Mouse (Mus musculus) embryonic facial prominence, embryonic 12.5 days (tissue): Measurements from ENCODE around the gene Ube2k. TPM values are rescaled to one million over a fixed set of nuclear protein-coding genes. Genes with fewer than 3 reads are reported as not detected.
A peak's percentile ranks its signal among the peaks of the same experiment; 100 is the strongest.
"Not testable (repeated sequence)": the region's sequence is repeated elsewhere in the genome, so short reads cannot be mapped to it uniquely, and the experiment has no call there.

Experiments
- ATAC-seq: fragments of 200-750 bp; cut with Nextera tagmentation; 2 replicates; pipeline ENCODE4 v1.8.0; 2017; ENCODE audit not compliant: insufficient number of reproducible peaks, insufficient read depth, low FRiP score, low TSS enrichment
- H3K27ac ChIP-seq: fragments of 300-500 bp; sonication (generic); 2 replicates; pipeline ENCODE4 v1.5.1; 2016; ENCODE audit warnings: mild to moderate bottlenecking
- H3K27me3 ChIP-seq: fragments of 300-500 bp; sonication (generic); 2 replicates; pipeline ENCODE4 v1.6.1; 2016; ENCODE audit warnings: mild to moderate bottlenecking, moderate library complexity
- H3K36me3 ChIP-seq: fragments of 300-500 bp; sonication (generic); 2 replicates; pipeline ENCODE4 v1.6.1; 2016; ENCODE audit warnings: mild to moderate bottlenecking
- H3K4me1 ChIP-seq: fragments of 300-500 bp; sonication (generic); 2 replicates; pipeline ENCODE4 v1.6.1; 2016
- H3K4me2 ChIP-seq: fragments of 300-500 bp; sonication (generic); replicated peaks from 2 replicates; pipeline ENCODE4 v1.6.1; 2016; ENCODE audit warnings: mild to moderate bottlenecking, moderate library complexity
- H3K4me3 ChIP-seq: fragments of 300-500 bp; sonication (generic); 2 replicates; pipeline ENCODE4 v1.5.1; 2016; ENCODE audit warnings: mild to moderate bottlenecking
- H3K9ac ChIP-seq: fragments of 300-500 bp; sonication (generic); 2 replicates; pipeline ENCODE4 v1.6.1; 2016; ENCODE audit warnings: mild to moderate bottlenecking, moderate library complexity
- H3K9me3 ChIP-seq: fragments of 300-500 bp; sonication (generic); 2 replicates; pipeline ENCODE4 v1.6.1; 2016; ENCODE audit warnings: mild to moderate bottlenecking, moderate library complexity
- WGBS: fragments of 180-500 bp; shearing (Covaris S2); methylation state at CpG from one replicate; pipeline ENCODE4 v1.1.7; 2016; 5-methylcytosine and 5-hydroxymethylcytosine counted together
- polyA plus RNA-seq: library from polyadenylated mRNA; unstranded; fragments of >200 nt; fragmentation: Nextera tagmentation; extraction: Ambion mirVana; gene quantifications from 2 replicates; pipeline ENCODE4 v1.2.1, GENCODE M21; 2016

Gene Ube2k
- polyA plus RNA-seq, 1 experiment from 2014 or later = 201 TPM

DNA sequence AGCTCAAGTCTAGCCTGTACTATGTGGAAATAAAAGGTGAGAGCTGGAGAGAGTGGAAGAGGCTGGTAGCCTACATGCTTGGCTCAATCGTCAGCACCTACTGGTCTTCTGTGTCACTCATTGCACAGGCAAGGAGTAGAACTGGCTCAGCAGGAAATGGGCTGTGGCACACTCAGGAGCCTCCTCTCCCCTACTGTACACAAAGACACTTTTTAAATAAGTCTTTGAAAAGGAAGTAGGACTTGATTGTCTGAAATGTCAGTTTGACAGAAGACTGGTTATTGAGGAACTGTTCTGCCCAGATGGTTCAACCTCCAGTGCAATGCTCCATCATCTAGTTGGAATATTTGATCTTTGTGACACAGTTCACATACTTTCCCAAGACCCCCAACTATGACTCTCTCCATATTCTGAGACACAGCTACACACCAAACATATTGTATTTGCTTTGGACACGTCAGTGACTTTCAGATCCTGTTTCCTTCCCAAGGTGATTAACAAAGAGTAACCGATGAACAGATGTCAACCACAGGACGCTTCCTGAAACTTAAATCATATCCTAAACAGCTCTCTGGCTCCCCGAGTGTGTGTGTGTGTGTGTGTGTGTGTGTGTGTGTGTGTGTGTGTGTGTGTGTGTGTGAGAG lies 22.3 kb upstream of the Ube2k start:
- ATAC-seq = no peak
- H3K36me3 ChIP-seq = no peaks in the 10 kb centered on the region
- 46% methylated on average over 5 of the region's 5 CpGs for WGBS

DNA sequence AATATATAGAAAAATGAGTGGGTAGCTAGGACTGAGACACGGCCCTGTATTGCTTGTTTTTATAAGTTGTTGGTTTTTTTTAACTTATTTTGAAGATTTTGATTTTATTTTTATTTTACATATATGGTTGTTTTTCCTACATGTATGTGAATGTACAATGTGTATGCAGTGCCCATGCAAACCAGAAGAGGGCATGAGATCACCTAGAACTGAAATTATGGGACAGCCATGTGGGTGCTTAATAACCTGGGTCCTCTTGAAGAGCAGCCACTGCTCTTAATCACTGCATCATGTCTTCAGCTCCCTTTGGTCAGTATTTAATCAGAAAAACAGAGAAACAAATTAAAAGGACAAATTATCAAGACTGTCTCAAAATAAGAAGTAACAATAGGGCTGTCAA lies 15.2 kb upstream of the Ube2k start:
- H3K4me2 ChIP-seq = no peak overlapping the region
- no peaks in the 10 kb centered on the region for H3K36me3 ChIP-seq
- ATAC-seq = no peak
- H3K9me3 ChIP-seq = no peaks in the 10 kb centered on the region
- H3K27me3 ChIP-seq = no peaks in the 10 kb centered on the region
- WGBS = 80% methylated on average over 1 of the region's 1 CpGs
- no peak overlapping the region for H3K27ac ChIP-seq
- H3K9ac ChIP-seq = no peak overlapping the region
- no peaks in the 10 kb centered on the region for H3K4me1 ChIP-seq
- no peak overlapping the region for H3K4me3 ChIP-seq

More for the DNA sequence above, 22.3 kb upstream of the Ube2k start:
- Histone ChIP-seq H3K9ac (no peak overlapping the region), H3K4me2 (no peak overlapping the region), H3K4me3 (no peak overlapping the region), H3K27me3 (no peaks in the 10 kb centered on the region), H3K9me3 (0 out of 2 replicates have a peak, but pooled peaks cover 3% of the 10 kb centered on the region), H3K4me1 (0 out of 2 replicates have a peak, but pooled peaks cover 3% of the 10 kb centered on the region), H3K27ac (no peak overlapping the region)

DNA sequence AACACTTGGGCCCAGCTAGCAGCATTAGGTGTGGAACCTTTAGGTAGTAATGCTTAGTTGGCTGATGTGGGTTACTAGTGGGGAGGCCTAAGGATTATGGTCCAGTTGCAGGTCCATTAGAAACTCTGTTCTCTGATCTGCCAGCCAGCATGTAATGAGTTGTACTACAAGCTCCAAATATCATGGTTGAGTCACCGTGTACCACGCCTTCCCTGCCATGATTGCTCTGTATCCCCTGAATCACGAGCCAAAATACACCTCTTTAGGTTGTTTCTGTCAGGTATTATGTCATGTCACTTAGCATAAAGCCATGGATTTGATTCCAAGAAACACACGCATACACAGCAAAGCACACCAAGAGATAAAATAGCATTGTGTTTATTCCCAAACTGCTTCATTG lies 12.2 kb upstream of the Ube2k start:
- no peak for ATAC-seq
- no peak overlapping the region for H3K4me3 ChIP-seq
- no peaks in the 10 kb centered on the region for H3K36me3 ChIP-seq
- H3K4me1 ChIP-seq = no peaks in the 10 kb centered on the region
- no peak overlapping the region for H3K4me2 ChIP-seq
- no peak overlapping the region for H3K27ac ChIP-seq
- H3K9me3 ChIP-seq = no peaks in the 10 kb centered on the region
- H3K27me3 ChIP-seq = no peaks in the 10 kb centered on the region
- 71% methylated on average over 4 of the region's 4 CpGs for WGBS
- no peak overlapping the region for H3K9ac ChIP-seq

DNA sequence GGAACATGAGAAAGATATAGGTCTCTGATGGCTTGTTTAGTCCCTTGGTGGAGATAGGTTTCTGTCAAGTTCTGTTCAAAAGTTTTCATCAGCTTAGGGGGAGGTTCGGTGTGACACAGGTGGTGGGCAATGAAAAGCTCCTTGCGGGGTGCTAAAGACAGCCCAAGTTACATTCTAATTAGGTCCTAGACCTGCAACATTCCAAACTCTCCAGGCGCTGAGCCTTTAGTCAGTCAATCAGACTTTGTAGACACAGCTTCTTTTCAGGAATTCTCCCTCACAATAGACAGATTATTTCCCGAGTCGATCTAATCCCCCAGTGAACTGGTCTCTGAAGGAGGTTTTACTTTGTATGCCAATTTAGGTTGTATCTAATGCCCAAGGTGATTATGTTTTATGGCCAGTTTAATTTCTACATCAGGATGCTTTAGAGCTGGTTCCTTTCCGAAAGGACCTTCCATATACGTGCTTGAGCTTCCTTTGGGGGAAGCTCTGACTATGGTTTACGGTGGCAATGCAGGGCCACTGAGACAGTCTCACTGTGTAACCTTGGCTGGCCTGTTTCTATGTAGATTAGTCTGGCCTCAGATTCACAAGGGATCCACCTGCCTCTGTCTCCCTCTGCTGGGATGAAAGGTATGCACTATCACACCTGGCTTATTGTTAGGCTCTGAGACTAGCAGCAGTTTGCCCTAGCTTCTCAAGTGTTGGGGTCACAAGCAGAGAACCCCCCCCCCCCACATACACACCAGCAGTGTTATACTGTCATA lies 11.2 kb upstream of the Ube2k start:
- no peaks in the 10 kb centered on the region for H3K36me3 ChIP-seq
- no peaks in the 10 kb centered on the region for H3K4me1 ChIP-seq
- H3K4me2 ChIP-seq = no peak overlapping the region
- H3K4me3 ChIP-seq = no peak overlapping the region
- H3K9ac ChIP-seq = no peak overlapping the region
- no peak overlapping the region for H3K27ac ChIP-seq
- no peaks in the 10 kb centered on the region for H3K9me3 ChIP-seq
- no peak for ATAC-seq
- WGBS = 5% methylated on average over 8 of the region's 8 CpGs
- no peaks in the 10 kb centered on the region for H3K27me3 ChIP-seq

DNA sequence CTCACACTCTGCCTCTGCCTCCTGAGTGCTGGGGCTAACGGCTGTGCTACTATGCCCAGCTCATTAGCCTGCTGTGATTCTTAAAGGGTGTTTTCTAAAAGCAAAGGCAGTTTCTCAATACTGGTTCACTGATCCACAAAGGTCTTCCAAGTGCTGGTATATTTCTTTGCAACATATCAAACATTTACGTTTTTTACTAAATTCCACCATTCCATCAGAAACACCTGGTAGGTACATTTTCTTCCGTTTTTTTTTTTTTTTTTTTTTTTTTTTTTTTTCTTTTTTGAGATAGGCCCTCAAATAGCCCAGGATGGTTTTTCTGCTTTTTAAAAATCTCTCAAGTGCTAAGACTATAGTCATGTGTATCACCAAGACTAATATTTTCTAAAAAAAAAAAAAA lies 5.8 kb upstream of the Ube2k start:
- WGBS = 73% methylated on average over 3 of the region's 3 CpGs
- ATAC-seq = no peak
- no peak overlapping the region for H3K27ac ChIP-seq
- H3K9me3 ChIP-seq = no peaks in the 10 kb centered on the region
- no peaks in the 10 kb centered on the region for H3K27me3 ChIP-seq
- H3K4me2 ChIP-seq = no peak overlapping the region
- H3K9ac ChIP-seq = no peak overlapping the region
- no peaks in the 10 kb centered on the region for H3K4me1 ChIP-seq
- no peaks in the 10 kb centered on the region for H3K36me3 ChIP-seq
- H3K4me3 ChIP-seq = no peak overlapping the region

DNA sequence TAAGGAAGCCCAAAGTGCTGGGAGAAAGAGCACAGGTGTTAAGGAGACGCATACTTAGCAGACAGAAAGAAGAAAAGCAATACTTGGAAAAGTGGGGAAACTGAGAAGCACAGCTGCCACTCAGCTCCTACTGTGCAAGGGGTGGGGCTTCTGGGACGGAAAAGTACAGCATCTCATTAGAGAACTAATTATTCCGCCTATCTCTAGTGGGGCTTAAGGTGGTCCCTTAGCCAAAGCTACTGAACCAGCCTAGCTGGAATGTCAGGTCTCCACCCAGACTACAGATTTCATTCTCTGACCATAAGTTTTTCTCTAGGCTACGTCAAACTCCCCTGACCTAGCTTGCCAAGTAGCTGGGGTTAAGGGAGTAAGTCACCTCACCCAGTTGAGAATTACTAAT lies 2.5 kb upstream of the Ube2k start:
- H3K36me3 ChIP-seq = no peaks in the 10 kb centered on the region
- WGBS = 57% methylated on average over 4 of the region's 4 CpGs
- H3K4me2 ChIP-seq = no peak overlapping the region
- no peaks in the 10 kb centered on the region for H3K27me3 ChIP-seq
- no peak overlapping the region for H3K9ac ChIP-seq
- peaks cover 9% of the 10 kb centered on the region; the same call in 1 of the 2 replicates for H3K4me1 ChIP-seq
- H3K4me3 ChIP-seq = no peak overlapping the region
- no peaks in the 10 kb centered on the region for H3K9me3 ChIP-seq
- no peak for ATAC-seq
- no peak overlapping the region for H3K27ac ChIP-seq

DNA sequence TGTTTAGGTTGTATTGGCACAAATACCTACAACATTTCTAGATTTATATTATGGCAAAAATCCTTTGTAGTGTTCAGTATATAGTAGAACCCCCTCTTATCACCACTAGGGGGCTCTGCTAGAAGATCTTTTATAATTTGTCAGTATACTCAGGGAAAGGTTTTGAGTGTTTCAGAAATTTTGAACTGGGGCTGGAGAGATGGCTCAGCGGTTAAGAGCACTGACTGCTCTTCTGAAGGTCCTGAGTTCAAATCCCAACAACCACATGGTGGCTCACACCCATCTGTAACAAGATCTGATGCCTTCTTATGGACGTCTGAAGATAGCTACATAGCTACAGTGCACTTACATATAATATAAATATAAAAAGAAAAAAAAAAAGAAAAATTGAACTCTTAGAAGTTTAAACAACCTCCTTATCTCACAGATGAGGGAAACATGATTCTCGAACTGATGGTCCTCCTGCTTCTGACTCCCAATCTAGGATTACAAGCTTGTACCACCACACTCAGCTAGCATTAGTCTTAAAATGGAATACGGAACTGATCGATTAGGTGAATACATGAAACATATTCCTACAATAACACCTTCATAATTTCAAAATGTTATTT lies 1.5 kb upstream of the Ube2k start:
- WGBS = 72% methylated on average over 5 of the region's 5 CpGs
- Histone ChIP-seq H3K9ac (no peak overlapping the region), H3K4me1 (peaks cover 9% of the 10 kb centered on the region; the same call in 1 of the 2 replicates), H3K27ac (no peak overlapping the region), H3K36me3 (no peaks in the 10 kb centered on the region), H3K9me3 (no peaks in the 10 kb centered on the region), H3K4me3 (no peak overlapping the region), H3K4me2 (no peak overlapping the region), H3K27me3 (no peaks in the 10 kb centered on the region)
- no peak for ATAC-seq

DNA sequence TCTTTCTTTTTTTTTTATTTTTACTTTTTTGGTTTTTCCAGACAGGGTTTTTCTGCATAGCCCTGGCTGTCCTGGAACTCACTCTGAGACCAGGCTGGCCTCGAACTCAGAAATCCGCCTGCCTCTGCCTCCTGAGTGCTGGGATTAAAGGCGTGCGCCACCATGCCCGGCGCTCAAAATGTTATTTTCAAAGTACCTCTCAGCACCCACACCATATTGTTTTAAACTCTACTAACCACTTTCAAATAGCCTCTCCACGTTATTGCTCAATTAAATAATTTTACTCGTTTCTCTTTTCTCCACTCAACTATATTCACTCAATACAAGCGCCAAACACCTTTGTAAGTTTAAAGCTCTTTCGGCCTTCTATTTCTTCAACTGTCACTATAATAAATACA lies 966 bp upstream of the Ube2k start:
- not testable (repeated sequence) for H3K27me3 ChIP-seq, H3K4me1 ChIP-seq, H3K9me3 ChIP-seq, ATAC-seq, H3K36me3 ChIP-seq
- peak overlapping the region; percentile 94 for H3K4me3 ChIP-seq
- WGBS = 84% methylated on average over 10 of the region's 10 CpGs
- H3K27ac ChIP-seq = peak overlapping the region; percentile 100
- H3K4me2 ChIP-seq = peak overlapping the region; percentile 73
- peak overlapping the region; percentile 99 for H3K9ac ChIP-seq

DNA sequence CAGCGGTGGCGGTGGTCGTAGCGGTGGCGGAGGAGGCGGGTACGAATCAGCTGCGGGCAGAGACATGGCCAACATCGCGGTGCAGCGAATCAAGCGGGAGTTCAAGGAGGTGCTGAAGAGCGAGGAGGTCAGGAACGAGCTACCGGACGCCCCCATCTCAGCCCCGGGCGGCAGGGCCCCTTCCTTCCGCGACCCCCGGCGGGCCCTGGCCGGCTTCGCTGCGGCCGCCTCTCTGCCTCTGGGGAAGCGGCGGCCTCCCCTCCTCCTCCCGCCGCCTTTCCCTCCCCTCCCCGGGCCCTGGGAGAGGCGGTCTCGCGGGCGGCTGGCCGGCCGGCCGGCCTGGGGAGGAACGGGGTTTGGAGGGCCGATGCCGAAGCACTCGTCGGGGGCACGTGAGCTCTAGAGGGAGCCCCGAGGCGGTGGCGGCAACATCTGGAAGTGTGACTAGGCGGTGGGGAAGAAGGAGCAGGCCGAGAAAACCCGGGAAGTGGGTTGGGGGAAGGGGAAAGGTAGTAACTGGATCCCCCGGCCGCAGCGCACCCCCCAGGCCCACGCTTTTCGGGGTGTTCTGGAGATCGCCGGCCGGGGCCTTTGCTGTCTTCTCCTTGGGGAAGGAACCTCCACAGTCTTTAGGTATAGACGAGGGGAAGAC lies 513 bp downstream of the Ube2k start:
- peak; percentile 61 for ATAC-seq
- H3K4me1 ChIP-seq = peaks cover 9% of the 10 kb centered on the region; the same call in 1 of the 2 replicates
- H3K27me3 ChIP-seq = no peaks in the 10 kb centered on the region
- H3K36me3 ChIP-seq = no peaks in the 10 kb centered on the region
- H3K9me3 ChIP-seq = no peaks in the 10 kb centered on the region
- H3K27ac ChIP-seq = peak overlapping the region; percentile 100
- H3K4me2 ChIP-seq = peak overlapping the region; percentile 73
- under 1% methylated on average over 53 of the region's 59 CpGs for WGBS
- peak overlapping the region; percentile 99 for H3K9ac ChIP-seq
- H3K4me3 ChIP-seq = peak overlapping the region; percentile 94

DNA sequence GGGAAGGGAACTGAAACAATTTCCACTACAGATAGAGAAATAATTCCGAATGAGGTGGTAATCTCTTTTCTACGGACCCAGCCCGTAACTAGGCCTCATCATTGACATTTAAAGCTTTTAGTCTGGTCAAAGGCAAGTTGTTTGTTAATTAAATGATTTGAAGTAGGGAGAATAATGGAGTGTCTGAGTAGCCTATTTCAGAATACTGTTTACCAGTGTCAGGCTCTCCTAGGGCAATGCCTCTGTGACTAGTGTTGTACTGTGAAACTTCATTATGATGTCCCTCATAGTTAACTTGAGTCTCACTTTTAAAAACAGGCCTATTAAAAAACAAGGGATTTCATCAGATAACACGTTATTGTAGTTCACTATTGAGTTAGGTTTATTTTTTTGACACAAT lies 1.1 kb downstream of the Ube2k start:
- 3% methylated on average over 4 of the region's 4 CpGs for whole genome bisulfite sequencing
- Histone ChIP-seq H3K4me3 (peak overlapping the region; percentile 94), H3K27ac (peak overlapping the region; percentile 100), H3K4me2 (peak overlapping the region; percentile 73), H3K9me3 (no peaks in the 10 kb centered on the region), H3K27me3 (no peaks in the 10 kb centered on the region), H3K4me1 (peaks cover 9% of the 10 kb centered on the region; the same call in 1 of the 2 replicates), H3K36me3 (no peaks in the 10 kb centered on the region), H3K9ac (peak overlapping the region; percentile 99)
- no peak for ATAC-seq

DNA sequence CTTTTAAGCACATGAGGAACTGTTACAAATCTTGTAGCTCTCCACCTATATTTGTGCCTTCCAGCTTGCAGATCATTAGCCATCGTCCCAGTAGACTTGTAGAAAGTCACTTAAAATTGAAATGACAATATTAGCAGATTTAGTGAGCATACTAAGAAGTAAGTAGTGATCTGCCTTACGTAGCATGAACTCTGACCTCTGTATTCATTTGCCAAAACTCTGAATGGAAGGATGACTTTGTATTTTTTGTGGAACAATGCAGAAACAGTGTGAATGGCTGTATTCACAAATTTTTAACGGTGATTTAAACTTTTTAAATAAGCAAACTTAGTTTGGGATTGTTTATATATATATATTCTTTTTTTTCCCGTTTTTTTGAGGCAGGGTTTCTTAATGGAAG lies 1.8 kb downstream of the Ube2k start:
- Histone ChIP-seq H3K9ac (no peak overlapping the region), H3K4me3 (peak overlapping the region; percentile 23; the same call in 1 of the 2 replicates), H3K9me3 (no peaks in the 10 kb centered on the region), H3K27ac (no peak overlapping the region), H3K27me3 (no peaks in the 10 kb centered on the region), H3K4me1 (peaks cover 9% of the 10 kb centered on the region; the same call in 1 of the 2 replicates), H3K4me2 (peak overlapping the region; percentile 56), H3K36me3 (no peaks in the 10 kb centered on the region)
- no peak for ATAC-seq
- 43% methylated on average over 4 of the region's 4 CpGs for WGBS
